Mouse (Mus musculus) left cerebral cortex, postnatal 10 days (tissue): Measurements from ENCODE around the gene Slc1a5. TPM values are rescaled to one million over a fixed set of nuclear protein-coding genes. Genes with fewer than 3 reads are reported as not detected.
A peak's percentile ranks its signal among the peaks of the same experiment; 100 is the strongest.

Experiments
- DNase-seq, 2 experiments: peaks; one replicate each; pipeline ENCODE4 v3.0.0; 2021 to 2022; ENCODE audit warnings: low spot score in 2 of 2, mixed read lengths in 1 of 2; ENCODE audit errors: extremely low spot score in 1 of 2
- intact Hi-C: fragments of 180-260 bp; cut with DNase I; formaldehyde crosslinking; loops from one replicate; pipeline ENCODE4 v1.15.1; 2025
- total RNA-seq, 2 experiments: library from RNA; stranded (reverse); gene quantifications; 2 replicates each; pipeline ENCODE4 v1.2.3; 2021

The Slc1a5 gene
- total RNA-seq, 2 experiments from 2014 or later: 3.9 to 4.3 TPM

DNA sequence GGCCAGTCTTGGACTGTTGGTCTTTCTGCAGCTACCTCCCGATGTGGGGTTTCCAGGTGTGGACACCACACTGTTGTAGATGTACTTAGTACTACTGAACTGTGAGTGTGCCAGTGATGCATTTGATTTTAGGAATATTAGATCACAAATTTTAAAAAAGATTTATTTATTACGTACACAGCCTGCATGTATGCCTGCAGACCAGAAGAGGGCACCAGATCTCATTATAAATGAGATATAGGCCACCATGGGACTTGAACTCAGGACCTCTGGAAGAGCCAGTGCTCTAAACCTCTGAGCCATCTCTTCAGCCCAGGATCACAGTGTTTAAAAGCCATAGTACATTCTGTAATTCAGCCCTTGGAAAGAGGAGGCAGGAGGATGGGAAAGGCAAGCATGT is 31.4 kb downstream of the Slc1a5 start:
- intact Hi-C loops: loop anchor here (5.0 kb wide), 1 partner anchor 35 kb away; no protein-coding TSS in a partner anchor
- DNase-seq: no peak

DNA sequence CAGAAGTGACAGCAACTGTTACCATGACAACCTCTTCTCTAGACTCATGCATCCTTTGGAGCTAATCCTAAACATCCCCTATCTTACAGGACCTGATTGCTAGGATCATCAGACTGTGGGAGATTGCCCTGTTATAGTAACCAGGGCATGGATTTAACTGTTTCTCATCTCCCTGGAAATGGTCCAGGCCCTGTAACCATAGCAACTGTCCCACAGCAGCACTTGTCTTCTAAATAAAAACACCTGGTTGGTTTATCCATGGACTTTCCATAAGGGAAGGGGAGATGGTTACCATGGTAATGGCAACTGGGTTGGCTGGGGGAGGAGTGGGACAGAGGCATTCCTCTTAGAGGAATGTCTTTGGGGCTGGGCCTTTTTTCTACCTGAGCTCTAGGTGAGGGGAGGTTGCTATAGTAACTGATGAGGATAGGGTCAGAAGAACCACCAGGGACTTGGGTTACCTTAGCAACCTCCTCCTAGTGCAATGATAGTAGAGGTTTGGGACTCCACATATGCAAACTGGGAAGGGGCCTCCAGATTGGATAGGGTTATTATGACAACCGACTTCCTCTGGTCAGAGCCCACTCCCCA is 34.3 kb downstream of the Slc1a5 start, which contains the start of gene Strn4:
Gene Strn4, plus strand, starts transcription at position 539 of the 591 bp plus-strand sequence.
- intact Hi-C loops: no loop called here
- peak; percentile 62 to 65 for DNase-seq

DNA sequence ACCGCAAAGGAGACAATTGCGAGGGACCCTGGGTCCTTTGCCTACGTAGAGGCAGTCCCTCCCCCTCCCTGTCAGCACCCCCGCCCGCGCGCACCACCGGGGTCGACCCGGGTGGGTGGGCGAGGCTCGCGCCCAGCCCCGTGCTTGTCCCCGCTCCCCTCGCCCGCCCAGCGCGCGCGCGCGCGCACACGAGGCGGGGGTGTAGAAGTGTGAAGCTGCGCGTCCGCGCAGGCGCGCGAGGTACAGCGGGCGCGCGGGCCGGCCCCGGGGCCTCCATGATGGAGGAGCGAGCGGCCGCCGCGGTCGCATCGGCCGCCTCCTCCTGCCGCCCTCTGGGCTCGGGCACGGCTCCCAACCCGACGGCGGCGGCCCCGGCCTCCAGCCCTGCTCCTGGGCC is 34.9 kb downstream of the Slc1a5 start:
- intact Hi-C loops: no loop called here
- peak; percentile 59 to 92 for DNase-seq

DNA sequence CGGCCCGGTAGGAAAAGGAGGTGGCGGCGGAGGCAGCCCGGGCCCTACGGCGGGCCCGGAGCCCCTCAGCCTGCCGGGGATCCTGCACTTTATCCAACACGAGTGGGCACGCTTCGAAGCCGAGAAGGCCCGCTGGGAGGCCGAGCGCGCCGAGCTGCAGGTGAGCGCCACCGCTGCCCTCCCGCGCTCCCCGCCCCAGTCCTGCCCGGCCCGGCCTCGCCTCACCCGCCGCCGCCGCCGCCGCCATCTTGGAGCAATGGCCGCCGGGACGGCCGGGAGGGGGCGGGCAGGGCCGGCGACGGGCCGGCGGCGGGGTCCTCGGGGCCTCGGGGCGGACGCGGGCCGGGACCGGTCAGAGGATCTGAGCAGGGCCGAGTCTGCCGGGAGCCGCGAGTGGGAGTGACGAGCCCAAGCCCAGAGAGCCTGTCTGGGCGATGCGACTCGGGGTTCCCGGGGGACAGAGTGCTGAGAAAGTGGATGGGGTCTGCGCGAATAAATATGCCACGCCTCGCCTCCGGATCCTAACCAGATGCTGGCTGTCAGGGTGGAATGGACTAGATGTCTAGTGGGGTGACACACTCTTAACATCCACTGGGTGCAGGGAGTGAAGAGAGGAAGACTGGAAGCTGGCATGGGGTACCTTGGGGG is 35.5 kb downstream of the Slc1a5 start, which contains the start of gene Fkrp:
Gene Fkrp, minus strand, starts transcription at position 258 of the 648 bp plus-strand sequence.
- intact Hi-C loops: no loop called here
- peak in 1 of 2 experiments; percentile 77 for DNase-seq

DNA sequence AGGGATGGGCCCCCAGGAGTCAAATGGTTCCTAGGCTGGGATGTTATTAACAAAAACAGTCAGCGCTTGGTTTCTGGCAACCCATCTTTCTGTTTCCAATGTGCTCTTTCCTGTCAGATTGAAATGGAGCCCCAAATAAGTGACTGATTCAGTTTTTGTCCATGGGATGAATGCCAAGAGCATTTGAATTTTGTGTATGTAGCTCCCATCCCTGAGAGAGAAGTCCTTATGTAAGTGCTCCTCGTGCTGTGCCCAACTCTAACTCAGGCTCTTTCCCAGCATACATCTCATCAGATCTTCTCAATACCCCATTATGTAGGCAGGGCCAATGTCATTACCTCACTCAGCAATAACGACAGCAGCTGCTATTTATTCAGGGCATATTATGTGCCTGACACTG is 36.6 kb downstream of the Slc1a5 start:
- intact Hi-C loops: no loop called here
- peak in 1 of 2 experiments; percentile 38 for DNase-seq

DNA sequence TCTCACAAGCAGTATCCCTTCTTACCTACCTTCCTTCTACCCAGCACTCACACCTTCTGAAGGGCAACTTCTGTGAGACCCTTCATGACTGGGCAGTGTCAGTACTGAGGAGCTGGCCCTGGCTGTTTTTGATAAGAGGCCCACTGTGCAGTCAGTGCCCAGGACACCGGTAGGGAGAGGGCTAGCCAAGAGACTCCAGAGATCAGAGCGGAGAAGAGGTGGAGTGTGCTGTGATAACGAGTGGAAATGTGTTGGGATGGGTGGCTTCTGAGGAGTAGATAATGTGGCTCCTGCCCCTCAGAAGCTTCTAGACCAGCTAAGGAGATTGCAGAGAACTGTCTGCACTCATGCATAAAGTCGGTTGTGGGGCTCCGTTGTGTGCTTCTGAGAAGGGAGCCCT is 38.7 kb downstream of the Slc1a5 start:
- no peak for DNase-seq
- intact Hi-C loops: no loop called here

DNA sequence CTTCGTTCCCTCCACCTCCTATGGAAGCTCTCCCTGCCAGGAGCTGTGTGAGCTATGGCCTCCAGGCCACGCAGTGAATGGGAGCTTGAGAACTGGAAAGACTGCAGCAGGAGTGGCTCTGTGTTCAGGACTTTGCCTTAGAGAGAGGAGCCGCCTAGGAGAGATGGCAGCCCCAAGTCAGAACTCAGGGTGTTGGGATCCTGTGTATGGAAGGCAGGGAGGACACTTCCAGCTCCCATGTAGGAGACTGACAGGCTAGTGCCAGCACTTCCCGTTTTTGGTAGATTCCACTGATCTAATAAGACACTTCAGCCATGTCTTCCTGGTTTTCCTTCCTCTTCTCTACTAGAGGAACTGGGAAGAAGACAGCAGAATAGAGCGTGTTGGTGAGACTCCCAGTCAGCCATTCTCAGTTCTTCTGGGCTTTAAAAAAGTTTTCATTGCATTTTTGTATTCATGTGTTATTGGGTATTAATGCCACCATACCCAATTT is 39.2 kb downstream of the Slc1a5 start:
- intact Hi-C loops: no loop called here
- DNase-seq: no peak

DNA sequence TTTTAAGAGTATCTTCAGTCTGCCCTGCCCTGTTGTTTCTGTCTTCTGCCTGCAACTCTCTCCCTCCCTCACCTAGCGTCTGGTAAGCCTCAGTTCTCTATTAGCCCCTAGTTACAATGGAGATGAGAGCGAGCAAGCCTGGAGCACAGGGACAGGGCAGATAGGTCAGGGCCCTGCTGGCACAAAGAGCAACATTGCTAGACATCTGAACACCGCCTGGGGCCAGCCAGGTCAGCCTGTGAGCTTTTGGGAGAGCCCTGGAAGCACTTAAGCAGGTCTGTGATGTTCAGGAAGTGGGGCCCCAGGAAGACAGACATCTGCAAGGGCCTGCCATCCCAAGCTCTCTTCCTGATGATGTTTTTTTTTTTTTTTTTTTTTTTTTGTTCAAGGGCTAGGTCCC is 40.0 kb downstream of the Slc1a5 start:
- peak in 1 of 2 experiments; percentile 47 for DNase-seq
- intact Hi-C loops: no loop called here

DNA sequence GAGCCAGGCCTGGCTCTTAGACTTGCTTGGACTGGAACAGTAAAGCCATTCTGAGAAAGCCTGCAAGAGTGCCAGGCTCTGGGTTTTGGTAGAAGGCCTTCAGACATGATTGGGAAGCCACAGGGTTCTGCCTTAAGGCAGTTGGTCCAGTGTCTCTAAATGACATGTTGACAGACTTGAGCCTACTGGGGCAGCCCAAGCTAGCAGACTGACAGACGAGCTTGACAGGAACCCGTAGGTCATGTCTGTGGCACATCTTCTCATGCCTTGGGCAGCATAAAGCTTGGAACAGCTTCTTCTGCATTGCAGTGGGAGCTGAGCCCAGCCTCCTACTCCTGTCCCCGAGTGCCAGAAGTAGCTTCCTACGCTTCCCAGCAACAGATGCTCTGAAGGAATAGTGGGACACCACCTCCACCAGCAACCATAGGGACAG is 40.5 kb downstream of the Slc1a5 start:
- peak in 1 of 2 experiments; percentile 56 for DNase-seq
- intact Hi-C loops: no loop called here

DNA sequence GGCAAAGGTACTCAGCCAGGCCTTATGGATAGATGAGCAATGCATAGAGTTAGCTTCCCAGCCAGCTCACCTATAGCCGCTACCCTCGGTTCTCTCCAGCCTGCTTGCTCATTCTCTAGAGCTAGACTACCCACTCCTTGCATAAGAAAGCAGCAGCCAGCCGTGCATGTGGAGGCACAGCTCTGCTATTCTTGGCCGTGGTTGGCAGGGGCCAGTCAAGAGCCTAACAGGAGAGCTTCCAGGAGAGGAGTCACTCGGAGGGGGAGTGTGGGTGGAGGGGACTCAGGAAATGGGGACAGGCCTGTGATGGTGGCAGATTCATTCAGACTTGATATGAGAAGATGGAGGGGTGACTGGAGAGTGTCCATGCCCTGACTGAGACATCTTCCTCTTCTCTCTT is 42.6 kb downstream of the Slc1a5 start:
- peak in 1 of 2 experiments; percentile 63 for DNase-seq
- intact Hi-C loops: no loop called here

DNA sequence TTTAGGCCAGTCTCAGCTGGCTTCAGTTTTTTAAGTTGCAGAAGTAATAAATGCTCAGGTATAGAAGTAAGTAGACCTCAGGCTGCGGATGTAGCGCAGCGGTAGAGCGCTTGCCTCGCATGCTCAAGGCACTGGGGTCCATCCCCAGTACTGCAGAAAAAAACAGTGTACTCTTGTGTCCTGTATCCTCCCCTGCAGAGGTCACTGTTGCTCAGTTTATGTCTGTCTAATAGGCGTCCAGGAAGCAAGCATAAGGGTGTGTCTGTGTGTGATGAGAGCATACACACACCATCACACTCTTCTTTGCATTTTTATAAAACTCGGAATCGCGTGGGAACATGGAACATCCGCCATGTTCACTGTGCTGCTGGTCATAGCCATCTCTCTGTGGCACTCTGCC is 44.6 kb downstream of the Slc1a5 start:
- intact Hi-C loops: no loop called here

DNA sequence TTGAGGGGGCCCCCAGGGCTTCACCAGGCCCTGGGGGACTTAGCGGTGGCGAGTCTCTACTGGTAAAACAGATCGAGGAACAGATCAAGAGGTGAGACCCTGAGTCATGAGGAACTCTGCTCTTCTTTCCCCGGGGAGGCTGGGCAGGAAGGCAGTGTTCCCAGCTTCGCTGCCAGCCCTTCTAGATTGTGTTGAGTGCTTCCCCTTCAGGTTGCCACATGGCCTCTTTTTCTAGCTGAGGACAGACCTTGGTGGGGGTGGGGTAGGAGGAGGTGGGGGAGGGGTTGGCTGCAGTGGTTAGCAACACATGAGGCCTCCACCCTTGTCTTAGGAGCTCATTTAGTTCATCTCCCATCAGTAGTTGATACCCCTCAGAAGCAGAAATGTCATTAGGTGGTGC is 45.4 kb downstream of the Slc1a5 start:
- no peak for DNase-seq
- intact Hi-C loops: no loop called here

More for the DNA sequence above, 44.6 kb downstream of the Slc1a5 start:
- no peak for DNase-seq

DNA sequence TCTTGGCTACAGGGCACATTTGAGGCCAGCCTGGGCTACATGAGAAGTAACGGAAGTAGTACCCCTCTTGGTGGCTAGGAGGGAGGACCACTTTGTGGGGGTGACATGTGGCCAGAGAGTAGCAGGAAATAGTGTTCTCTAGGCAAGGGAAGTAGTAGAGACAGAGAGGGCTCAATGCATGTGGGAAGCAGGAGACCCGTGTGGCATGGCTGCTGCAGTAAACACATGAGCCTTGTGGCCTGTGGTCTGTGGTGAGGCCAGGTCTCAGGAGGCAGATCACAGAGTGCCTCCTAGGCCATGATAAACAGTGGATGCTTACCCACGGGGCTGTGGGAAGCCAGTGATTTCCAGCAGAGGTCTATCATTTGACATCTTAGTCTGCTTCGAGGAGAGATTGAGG is 46.1 kb downstream of the Slc1a5 start:
- intact Hi-C loops: no loop called here

DNA sequence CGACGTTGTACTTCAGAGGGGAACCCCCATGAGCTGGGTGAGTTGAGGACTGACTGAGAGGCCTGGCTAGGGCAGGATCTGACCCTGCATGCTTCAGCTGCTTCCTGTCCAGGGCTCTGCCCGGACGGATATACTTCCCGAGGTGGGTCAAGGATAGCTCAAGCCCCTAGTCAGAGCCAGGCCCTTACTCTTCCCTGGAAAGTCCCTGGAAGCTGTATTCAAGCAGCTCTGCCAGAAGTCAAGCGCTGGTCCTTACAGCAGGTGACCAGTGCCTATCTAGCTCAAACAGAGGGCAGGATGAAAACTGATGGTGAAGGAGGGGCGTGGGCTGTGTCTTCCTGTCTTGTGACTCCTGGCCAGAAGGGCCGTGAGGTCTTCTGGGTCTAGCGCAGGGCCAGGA is 49.3 kb downstream of the Slc1a5 start:
- intact Hi-C loops: no loop called here
- DNase-seq: no peak

More for the DNA sequence above, 46.1 kb downstream of the Slc1a5 start:
- no peak for DNase-seq

DNA sequence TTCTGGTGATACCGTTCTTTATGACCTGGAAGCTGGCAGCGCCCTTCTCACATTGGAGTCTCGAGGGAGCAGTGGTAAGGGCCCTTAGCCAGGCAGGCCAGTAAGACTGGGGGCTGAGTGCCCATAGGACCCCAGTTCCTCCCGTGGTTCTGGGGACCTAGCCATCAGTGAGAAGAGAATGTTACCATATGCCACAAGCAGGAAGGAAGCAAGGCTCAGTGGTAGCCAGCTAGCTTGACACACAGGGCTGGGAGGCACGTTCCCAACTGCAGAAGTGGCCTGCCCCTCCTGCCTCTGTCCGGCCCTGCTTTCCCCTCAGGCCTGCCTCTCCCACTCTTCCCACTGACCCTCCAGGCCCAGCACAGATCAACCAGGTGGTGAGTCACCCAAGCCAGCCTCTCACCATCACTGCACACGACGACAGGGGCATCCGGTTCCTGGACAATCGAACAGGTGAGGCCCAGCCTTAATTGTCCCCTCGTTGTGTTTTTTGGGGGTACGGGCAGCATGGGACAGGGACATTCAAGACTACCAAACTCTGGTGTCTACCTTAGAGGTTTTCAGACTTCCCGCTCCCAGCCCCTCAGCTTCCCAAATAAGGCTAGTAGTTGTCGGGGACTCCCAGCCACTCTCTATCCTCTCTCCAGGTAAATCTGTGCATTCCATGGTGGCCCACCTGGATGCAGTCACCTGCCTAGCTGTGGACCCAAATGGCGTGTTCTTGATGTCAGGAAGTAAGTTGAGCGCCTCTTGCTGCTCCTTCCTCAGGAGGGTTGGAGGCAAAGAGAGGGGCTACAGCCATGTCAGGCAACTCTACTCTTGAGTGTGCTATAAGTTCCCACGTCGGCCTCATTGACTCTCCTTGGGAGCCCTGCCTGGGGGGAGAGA is 57.0 kb downstream of the Slc1a5 start:
- intact Hi-C loops: no loop called here
- no peak for DNase-seq

DNA sequence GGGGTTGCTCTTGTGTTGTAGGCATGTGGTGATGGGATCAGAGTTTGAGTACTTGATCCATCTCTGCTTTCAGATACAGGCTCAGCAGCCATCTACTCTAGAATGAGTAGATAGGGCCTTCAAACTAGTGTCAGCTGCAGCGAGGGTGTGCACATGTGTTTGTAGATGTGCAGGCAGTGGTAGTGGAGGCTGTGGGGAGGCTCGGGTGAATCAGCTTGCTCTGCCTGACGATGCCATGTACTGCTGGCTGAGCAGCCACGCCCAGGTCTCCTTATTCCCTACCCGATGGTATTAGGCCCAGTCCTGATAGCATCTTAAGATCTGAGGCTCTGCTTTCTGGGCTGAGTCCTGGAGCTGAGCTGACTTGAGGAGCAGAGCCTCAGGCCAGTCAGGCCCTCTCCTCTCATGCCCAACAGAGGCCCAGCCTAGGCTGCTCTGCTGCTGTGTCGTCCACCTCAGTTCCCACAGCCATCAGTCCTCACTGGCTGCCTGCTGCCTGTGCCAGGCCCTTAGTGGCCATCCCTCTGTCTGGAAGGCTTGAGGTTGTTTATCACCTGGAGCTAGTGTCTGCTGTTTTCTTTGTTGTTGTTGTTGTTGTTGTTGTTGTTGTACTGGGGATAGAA is 57.8 kb downstream of the Slc1a5 start:
- intact Hi-C loops: no loop called here
- DNase-seq: no peak

DNA sequence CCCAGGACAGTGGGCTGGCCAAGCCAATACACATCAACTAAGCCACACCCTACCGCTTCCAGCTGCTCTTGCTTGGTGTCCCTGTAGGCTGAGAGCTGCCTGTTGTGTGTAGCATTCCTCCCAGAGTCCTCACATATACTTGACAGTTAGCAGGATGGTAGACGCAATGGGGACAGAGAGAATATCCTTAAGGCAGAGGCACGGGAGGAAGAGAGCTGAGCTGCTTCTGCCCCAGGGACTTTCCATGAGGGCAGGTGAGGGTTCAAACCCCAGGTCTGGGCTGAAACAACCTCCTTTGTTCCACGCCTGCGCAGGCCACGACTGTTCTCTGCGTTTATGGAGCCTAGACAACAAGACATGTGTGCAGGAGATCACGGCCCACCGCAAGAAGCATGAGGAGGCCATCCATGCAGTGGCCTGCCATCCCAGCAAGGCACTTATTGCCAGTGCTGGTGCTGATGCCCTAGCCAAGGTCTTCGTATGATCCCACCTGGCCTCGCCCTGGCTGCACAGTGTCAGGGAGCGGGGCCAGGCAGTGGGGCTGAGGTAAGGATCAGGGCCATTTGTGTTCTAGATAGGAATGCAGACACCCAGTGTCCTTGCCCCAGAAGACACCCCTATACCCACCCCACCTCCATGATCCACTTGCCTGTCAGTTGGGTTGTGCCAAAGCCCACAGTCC is 58.4 kb downstream of the Slc1a5 start:
- DNase-seq: peak in 1 of 2 experiments; percentile 22
- intact Hi-C loops: no loop called here

DNA sequence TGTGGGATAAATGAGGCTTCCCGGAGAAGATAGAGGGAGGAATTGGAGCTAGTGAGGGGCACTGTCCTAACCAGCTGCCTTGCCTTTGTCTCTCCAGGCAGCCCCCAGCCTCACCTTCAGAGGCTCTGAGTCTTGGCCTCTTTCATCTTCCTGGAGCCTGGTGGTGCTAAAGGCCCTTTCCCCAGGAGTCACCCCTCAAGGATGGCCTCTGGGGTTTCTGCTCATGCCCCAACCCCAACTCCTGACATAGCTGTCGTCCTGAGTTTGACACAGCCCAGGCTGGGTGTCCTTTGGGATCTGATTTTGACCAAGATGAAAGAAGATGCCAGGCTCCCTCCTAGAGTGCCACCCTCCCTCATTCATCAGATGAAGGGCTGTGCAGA is 59.0 kb downstream of the Slc1a5 start:
- DNase-seq: no peak
- intact Hi-C loops: no loop called here
